Mouse (Mus musculus) kidney, adult 2 months (tissue): ENCODE measurements at regions not wholly inside any gene's neighbourhood (a gene's known extent, or its start where the extent isn't known, plus 50 kb on each side); places are given as distances from the start of the nearest gene placed in this dataset.
A peak's percentile ranks its signal among the peaks of the same experiment; 100 is the strongest.

ENCODE experiments used
- DNase-seq: peaks from one replicate; pipeline ENCODE4 v3.0.0; 2021
- H3K27ac ChIP-seq: fragments of 200-500 bp; 2 replicates; pipeline ENCODE4 v1.5.1; 2012; ENCODE audit warnings: low read depth, low read length, control low read depth, inconsistent platforms; ENCODE audit not compliant: insufficient read depth
- H3K27me3 ChIP-seq: fragments of 200-500 bp; replicated peaks from 2 replicates; pipeline ENCODE4 v1.6.1; 2012; ENCODE audit warnings: mild to moderate bottlenecking, moderate library complexity, low read length, inconsistent platforms; ENCODE audit not compliant: control insufficient read depth, insufficient read depth
- H3K36me3 ChIP-seq: fragments of 200-500 bp; 2 replicates; pipeline ENCODE4 v1.6.1; 2012; ENCODE audit warnings: mild to moderate bottlenecking, moderate library complexity, low read length, inconsistent platforms; ENCODE audit not compliant: control insufficient read depth, insufficient read depth
- H3K4me1 ChIP-seq: fragments of 200-500 bp; 2 replicates; pipeline ENCODE4 v1.6.1; 2011; ENCODE audit warnings: low read length; ENCODE audit not compliant: control insufficient read depth, insufficient read depth
- H3K4me3 ChIP-seq: fragments of 200-500 bp; 2 replicates; pipeline ENCODE4 v1.5.1; 2011; ENCODE audit warnings: mild to moderate bottlenecking, low read depth, low read length, control low read depth; ENCODE audit not compliant: insufficient read depth
- CTCF ChIP-seq: fragments of 200-500 bp; conservative IDR thresholded peaks from 2 replicates; pipeline ENCODE4 v1.5.1; 2011; ENCODE audit warnings: low read depth, mild to moderate bottlenecking, control low read depth, low read length, moderate library complexity, mixed read lengths; ENCODE audit not compliant: insufficient read depth, insufficient read length
- POLR2A ChIP-seq: fragments of 200-500 bp; IDR thresholded peaks from one replicate; pipeline ENCODE4 v1.6.1; 2011; ENCODE audit warnings: low read depth, low read length, control low read depth
- WGBS: fragments of 180-500 bp; shearing (Covaris S2); methylation state at CpG from one replicate; pipeline ENCODE4 v1.1.7; 2018; 5-methylcytosine and 5-hydroxymethylcytosine counted together

DNA sequence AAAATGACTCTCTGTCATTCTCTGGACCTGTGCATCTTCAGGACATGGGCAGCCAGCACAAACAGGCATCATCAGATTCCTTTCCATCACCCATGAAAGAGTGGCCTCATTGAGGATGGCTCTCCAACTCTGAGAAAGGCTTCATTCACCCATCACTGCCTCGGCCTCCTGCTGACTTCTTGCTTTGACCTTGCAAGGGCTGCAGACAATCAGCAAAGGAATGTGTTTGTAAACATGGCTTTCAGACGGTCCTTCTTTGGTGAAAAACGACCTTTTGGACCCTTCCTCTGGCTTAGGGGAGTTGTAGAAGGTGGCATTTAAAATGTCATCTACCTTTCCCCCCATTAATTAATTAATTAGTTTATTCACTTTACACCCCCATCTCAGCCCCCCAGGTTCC lies 134.3 kb downstream of the Moxd1 start:
- Histone ChIP-seq H3K4me3 (no peak overlapping the region), H3K4me1 (no peaks in the 10 kb centered on the region), H3K27me3 (no peaks in the 10 kb centered on the region), H3K27ac (no peak overlapping the region), H3K36me3 (no peaks in the 10 kb centered on the region)
- WGBS = 14% methylated on average over 3 of the region's 3 CpGs
- no peak for DNase-seq
- TF ChIP-seq POLR2A = no peak
- no peak for TF ChIP-seq CTCF

DNA sequence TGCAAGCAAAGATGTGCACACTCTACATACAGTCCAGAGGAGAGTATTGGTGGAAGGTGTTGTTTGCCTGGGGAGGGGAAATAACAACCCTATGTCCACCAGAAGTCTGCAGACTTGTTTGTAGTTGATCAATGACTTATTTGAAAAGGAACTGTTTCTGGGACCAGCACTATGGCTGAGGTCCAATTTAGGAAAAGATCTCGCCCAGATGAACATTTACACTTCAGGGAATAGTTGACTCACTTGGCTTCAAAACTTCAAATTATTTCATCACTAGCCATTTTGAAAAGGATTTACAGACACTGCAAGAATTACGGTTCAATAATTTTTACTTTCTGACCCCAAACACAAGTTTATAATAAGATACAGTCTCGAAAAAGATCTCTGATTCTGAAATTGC lies 138.1 kb downstream of the Moxd1 start:
- no peak for TF ChIP-seq CTCF
- TF ChIP-seq POLR2A = no peak
- Histone ChIP-seq H3K27ac (no peak overlapping the region), H3K27me3 (no peaks in the 10 kb centered on the region), H3K4me3 (no peak overlapping the region), H3K4me1 (no peaks in the 10 kb centered on the region), H3K36me3 (no peaks in the 10 kb centered on the region)
- 71% methylated on average over 3 of the region's 3 CpGs for WGBS
- no peak for DNase-seq

DNA sequence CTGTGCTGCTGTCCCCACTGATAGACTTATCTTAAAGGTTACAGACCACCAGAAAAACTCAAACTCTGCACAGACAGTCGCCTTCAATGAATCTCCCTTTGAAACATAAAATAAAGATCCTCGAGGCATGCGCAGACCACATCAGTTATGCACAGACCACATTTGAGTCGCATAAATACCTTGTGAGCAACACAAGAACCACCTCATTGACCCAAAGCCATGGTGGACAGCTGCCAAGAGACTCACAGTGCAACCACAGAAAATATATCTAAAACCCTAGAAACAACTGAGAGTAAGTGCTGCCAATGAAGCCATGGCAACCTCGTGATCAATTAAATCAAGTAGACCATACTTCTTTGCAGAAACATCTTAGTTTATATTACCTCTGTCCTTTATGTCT lies 142.1 kb downstream of the Moxd1 start:
- Histone ChIP-seq H3K27me3 (no peaks in the 10 kb centered on the region), H3K4me1 (no peaks in the 10 kb centered on the region), H3K4me3 (no peak overlapping the region), H3K27ac (no peak overlapping the region), H3K36me3 (no peaks in the 10 kb centered on the region)
- 52% methylated on average over 5 of the region's 5 CpGs for WGBS
- TF ChIP-seq CTCF (no peak), POLR2A (no peak)
- DNase-seq = no peak

DNA sequence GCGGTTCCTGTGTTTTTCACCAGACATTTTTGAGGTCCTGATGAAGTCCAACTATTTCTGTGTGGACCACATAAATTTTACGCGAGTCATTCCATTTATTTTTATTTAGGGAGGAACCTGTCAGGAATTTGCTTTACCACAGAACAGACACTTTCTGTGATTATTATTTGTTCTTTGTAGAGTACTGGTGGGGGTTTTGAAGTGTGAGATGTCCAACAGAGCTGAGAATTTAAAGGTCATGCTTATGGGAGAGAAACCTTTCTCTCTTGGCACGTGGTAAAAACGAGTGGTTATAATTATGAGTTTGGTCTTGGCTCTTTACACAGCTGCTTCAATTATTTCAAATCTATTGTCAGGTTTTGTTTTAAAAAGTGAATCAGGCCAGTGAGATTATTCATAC lies 143.7 kb downstream of the Moxd1 start:
- H3K4me1 ChIP-seq = no peaks in the 10 kb centered on the region
- 80% methylated on average over 5 of the region's 5 CpGs for WGBS
- no peak overlapping the region for H3K27ac ChIP-seq
- no peaks in the 10 kb centered on the region for H3K36me3 ChIP-seq
- no peak for TF ChIP-seq CTCF
- no peak for TF ChIP-seq POLR2A
- H3K27me3 ChIP-seq = no peaks in the 10 kb centered on the region
- no peak for DNase-seq
- no peak overlapping the region for H3K4me3 ChIP-seq

DNA sequence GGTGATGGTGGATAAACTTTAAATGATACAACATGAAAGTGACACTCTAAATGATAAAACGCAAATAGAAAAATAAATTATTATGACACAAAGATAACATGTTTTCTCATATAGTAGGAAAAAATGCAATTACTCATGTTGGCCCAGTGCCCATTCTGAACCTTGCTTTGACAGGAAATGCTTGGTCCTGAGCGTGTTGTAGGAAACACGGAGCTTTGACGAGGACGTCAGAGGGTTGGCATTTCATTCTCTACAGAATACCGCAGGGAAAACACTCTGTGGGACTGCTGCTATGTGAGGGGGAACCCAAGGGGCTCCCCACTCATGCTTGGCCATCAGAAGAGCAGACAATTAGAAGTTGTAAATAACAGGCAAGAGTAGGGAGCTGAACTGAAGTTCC lies 150.6 kb downstream of the Moxd1 start:
- Histone ChIP-seq H3K36me3 (no peaks in the 10 kb centered on the region), H3K27me3 (no peaks in the 10 kb centered on the region), H3K4me1 (no peaks in the 10 kb centered on the region), H3K4me3 (no peak overlapping the region), H3K27ac (no peak overlapping the region)
- DNase-seq = no peak
- 38% methylated on average over 6 of the region's 6 CpGs for WGBS
- no peak for TF ChIP-seq CTCF
- no peak for TF ChIP-seq POLR2A

DNA sequence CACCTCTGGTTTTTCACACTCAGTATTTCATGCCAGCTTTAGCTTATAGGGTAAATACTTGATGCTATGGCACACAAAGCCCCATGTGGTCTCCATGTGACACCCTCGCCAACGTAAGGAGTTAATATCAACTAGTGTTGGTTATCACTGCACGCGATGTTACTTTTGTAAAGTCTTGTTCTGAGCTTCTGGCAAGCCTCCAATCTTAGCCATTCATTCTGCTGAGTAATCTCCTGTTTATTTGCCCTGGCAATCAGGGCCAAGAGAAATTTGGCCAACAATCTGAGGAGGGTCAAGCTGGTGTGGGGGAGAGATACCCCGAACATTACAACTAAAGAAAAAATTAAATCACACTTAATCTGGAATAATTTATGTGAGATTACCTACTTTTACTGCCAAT lies 156.0 kb downstream of the Moxd1 start:
- no peak for TF ChIP-seq CTCF
- TF ChIP-seq POLR2A = no peak
- Histone ChIP-seq H3K27me3 (no peaks in the 10 kb centered on the region), H3K36me3 (no peaks in the 10 kb centered on the region), H3K4me1 (peaks cover 5% of the 10 kb centered on the region; the same call in 1 of the 2 replicates), H3K4me3 (no peak overlapping the region), H3K27ac (no peak overlapping the region)
- WGBS = 37% methylated on average over 5 of the region's 5 CpGs
- DNase-seq = peak; percentile 69

DNA sequence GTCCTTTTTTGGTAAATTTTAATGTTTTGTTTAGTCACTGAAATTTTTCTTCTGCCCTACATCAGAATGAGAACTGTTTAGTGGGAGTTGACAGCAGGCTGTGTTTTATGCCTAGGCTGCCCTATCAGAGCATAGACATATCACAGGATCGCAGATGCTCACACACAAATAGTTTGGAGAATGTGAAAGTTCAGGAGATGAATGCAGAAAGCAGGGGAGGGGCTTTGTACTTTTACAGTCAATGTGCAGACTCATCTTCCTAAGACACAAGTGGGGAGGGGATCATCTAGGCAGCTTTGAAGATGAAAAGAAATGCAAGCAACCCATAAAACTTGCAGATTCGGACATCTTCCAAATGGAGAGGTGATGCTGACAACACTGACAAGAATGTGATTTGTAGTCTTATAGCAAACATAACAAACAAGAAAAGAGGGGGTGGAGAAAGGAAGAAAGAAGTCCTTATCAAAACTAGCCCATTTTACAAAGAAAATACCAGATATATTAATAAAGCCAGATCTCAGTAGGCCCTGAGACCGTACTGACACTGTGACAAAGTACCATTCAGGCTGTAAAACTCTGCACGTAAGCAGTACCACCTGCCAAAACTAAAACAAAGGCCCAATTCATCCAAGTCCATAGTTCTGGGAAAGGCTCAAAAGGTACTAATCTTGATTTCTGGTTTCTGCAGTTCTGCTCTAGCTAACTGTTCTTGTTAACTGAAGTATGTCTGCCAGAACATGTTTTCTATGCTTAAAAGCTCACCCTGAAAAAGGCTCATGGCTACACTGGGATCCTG lies 157.4 kb downstream of the Moxd1 start:
- no peaks in the 10 kb centered on the region for H3K27me3 ChIP-seq
- 66% methylated on average over 4 of the region's 4 CpGs for WGBS
- TF ChIP-seq CTCF (no peak), POLR2A (no peak)
- H3K36me3 ChIP-seq = no peaks in the 10 kb centered on the region
- peaks cover 5% of the 10 kb centered on the region; the same call in 1 of the 2 replicates for H3K4me1 ChIP-seq
- peak overlapping the region; percentile 64 for H3K27ac ChIP-seq
- DNase-seq = peak; percentile 41
- H3K4me3 ChIP-seq = no peak overlapping the region

DNA sequence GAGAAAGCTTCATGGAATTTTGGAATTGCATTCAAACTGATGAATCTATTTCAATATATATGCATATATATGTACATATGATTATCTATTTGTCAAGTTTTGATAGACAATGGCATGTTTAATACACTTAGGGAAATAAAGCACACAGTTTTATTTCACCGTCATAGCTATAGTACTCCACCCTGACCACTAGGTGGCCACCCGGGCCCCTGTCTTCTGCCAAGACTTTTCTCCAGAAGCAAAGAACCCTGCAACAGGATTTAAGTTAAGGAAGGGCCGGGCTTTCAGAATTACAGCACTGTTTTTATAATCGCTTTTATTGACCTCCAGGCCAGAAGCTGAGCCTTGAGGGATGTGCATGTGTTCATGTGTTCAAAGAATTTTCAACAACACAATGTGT lies 158.6 kb downstream of the Moxd1 start:
- peak; percentile 48 for DNase-seq
- WGBS = 34% methylated on average over 4 of the region's 4 CpGs
- Histone ChIP-seq H3K36me3 (no peaks in the 10 kb centered on the region), H3K27ac (no peak overlapping the region), H3K4me1 (peaks cover 5% of the 10 kb centered on the region; the same call in 1 of the 2 replicates), H3K27me3 (no peaks in the 10 kb centered on the region), H3K4me3 (no peak overlapping the region)
- TF ChIP-seq POLR2A (no peak), CTCF (peak; percentile 54)
